Mouse (Mus musculus) kidney, postnatal 0 days (tissue): ENCODE data around the gene Pygl. TPM values are rescaled to one million over a fixed set of nuclear protein-coding genes. Genes with fewer than 3 reads are reported as not detected.

ENCODE experiments used
- ATAC-seq: fragments of 200-750 bp; cut with Nextera tagmentation; replicated peaks from 2 replicates; pipeline ENCODE4 v1.8.0; 2017; ENCODE audit warnings: low read depth, moderate number of reproducible peaks, moderate TSS enrichment, moderate library complexity; ENCODE audit not compliant: low FRiP score
- DNase-seq: peaks from one replicate; pipeline ENCODE4 v3.0.0-alpha.2; 2016; ENCODE audit warnings: low spot score
- H3K27ac ChIP-seq: fragments of 300-500 bp; sonication (generic); 2 replicates; pipeline ENCODE4 v1.5.1; 2014; ENCODE audit warnings: mild to moderate bottlenecking
- H3K27me3 ChIP-seq: fragments of 300-500 bp; sonication (generic); 2 replicates; pipeline ENCODE4 v1.6.1; 2014; ENCODE audit warnings: low read length, mixed read lengths; ENCODE audit not compliant: insufficient read depth
- H3K36me3 ChIP-seq: fragments of 300-500 bp; sonication (generic); 2 replicates; pipeline ENCODE4 v1.6.1; 2014; ENCODE audit warnings: low read length, mixed read lengths; ENCODE audit not compliant: insufficient read depth
- H3K4me1 ChIP-seq: fragments of 300-500 bp; sonication (generic); replicated peaks from 2 replicates; pipeline ENCODE4 v1.6.1; 2014; ENCODE audit warnings: antibody characterized with exemption, low read length, mixed read lengths; ENCODE audit not compliant: insufficient read depth
- H3K4me2 ChIP-seq: fragments of 300-500 bp; sonication (generic); 2 replicates; pipeline ENCODE4 v1.6.1; 2014; ENCODE audit warnings: mild to moderate bottlenecking, low read length, moderate library complexity, mixed read lengths
- H3K4me3 ChIP-seq: fragments of 300-500 bp; sonication (generic); replicated peaks from 2 replicates; pipeline ENCODE4 v1.5.1; 2014; ENCODE audit warnings: low read depth, low read length
- H3K9ac ChIP-seq: fragments of 300-500 bp; sonication (generic); 2 replicates; pipeline ENCODE4 v1.6.1; 2014; ENCODE audit warnings: low read depth, low read length
- H3K9me3 ChIP-seq: fragments of 300-500 bp; sonication (generic); replicated peaks from 2 replicates; pipeline ENCODE4 v1.6.1; 2016; ENCODE audit warnings: low read length, inconsistent platforms, mixed read lengths
- CTCF ChIP-seq: IDR thresholded peaks from 2 replicates; pipeline ENCODE4 v1.5.1; 2016; ENCODE audit warnings: antibody characterized with exemption, low read depth, mild to moderate bottlenecking, moderate library complexity
- WGBS: fragments of 180-500 bp; shearing (Covaris S2); extraction: QIAGEN DNeasy Blood & Tissue Kit; methylation state at CpG from one replicate; pipeline ENCODE4 v1.1.7; 2014; 5-methylcytosine and 5-hydroxymethylcytosine counted together
- polyA plus RNA-seq: library from polyadenylated mRNA; unstranded; fragments of >200 nt; fragmentation: Nextera tagmentation; extraction: Ambion mirVana; gene quantifications from 2 replicates; pipeline ENCODE4 v1.2.1, GENCODE M21; 2015

Gene Pygl
- polyA plus RNA-seq, 1 experiment from 2014 or later = 44.2 TPM

DNA sequence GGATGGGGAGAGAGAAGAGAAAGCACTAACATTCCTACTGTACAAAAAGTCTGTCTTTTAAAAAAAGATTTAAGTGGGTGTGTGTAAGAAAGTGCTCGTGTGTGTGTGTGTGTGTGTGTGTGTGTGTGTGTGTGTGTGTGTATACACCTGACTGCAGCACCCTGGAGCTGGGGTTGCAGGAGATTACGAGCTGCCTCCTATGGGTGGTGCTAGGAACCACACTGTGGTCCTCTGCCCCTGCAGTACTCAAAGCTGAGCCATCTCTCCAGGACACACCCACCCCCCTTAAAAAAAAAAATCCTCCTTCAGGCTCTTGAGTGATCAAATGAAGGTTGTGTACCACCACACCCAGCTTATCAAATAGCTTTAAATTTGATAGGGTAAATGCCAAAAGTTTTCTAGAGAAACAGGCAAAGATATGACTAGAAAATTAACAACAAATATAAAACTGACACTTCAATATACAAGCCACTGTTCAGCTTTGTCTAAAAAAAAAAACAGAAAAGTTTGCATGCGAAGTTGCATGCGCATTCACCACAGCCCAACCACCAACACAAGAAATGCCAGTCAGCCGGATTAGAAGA, 90.2 kb downstream of the Pygl start:
- H3K27ac ChIP-seq = no peak overlapping the region
- H3K9me3 ChIP-seq = no peaks in the 10 kb centered on the region
- H3K36me3 ChIP-seq = no peaks in the 10 kb centered on the region
- TF ChIP-seq CTCF = no peak
- WGBS = 88% methylated on average over 5 of the region's 5 CpGs
- H3K4me1 ChIP-seq = peaks cover 6% of the 10 kb centered on the region
- no peak overlapping the region for H3K4me2 ChIP-seq
- H3K4me3 ChIP-seq = no peak overlapping the region
- no peak for ATAC-seq
- no peak overlapping the region for H3K9ac ChIP-seq
- no peaks in the 10 kb centered on the region for H3K27me3 ChIP-seq
- DNase-seq = no peak

Other genes with a start within 250 kb of the Pygl start
- 8.5 and 9.8 TPM in 2 replicates for gene Sav1, start 244.5 kb downstream of the Pygl start, polyA plus RNA-seq
- 7.6 and 7.9 TPM in 2 replicates for gene Nin, start 117.8 kb downstream of the Pygl start, polyA plus RNA-seq
- not detected in 2 replicates for gene Abhd12b, start 77.3 kb downstream of the Pygl start, polyA plus RNA-seq
- gene Trim9, start 116.1 kb upstream of the Pygl start, polyA plus RNA-seq = 2.1 and 2.3 TPM in 2 replicates
- gene Tmx1, start 221.6 kb upstream of the Pygl start, polyA plus RNA-seq = 93.4 and 108 TPM in 2 replicates